Mouse (Mus musculus) liver, adult 2 months (tissue): Measurements from ENCODE around the gene 1700029I15Rik.

Experiments
- CTCF ChIP-seq: fragments of 200-500 bp; IDR thresholded peaks from 2 replicates; pipeline ENCODE4 v1.5.1; 2011; ENCODE audit warnings: low read depth, low read length, control low read depth
- POLR2A ChIP-seq: fragments of 200-500 bp; IDR thresholded peaks from 2 replicates; pipeline ENCODE4 v1.6.1; 2011; ENCODE audit warnings: low read length, control low read depth; ENCODE audit not compliant: insufficient read depth; ENCODE audit errors: extremely low read depth

- TF ChIP-seq CTCF (no peak), POLR2A (no peak)
These were observed 20.4 kb downstream of the 1700029I15Rik start for GRCm38 (mm10) chr2:92402591-92403326.
